Mouse (Mus musculus) retina, postnatal 7 days (tissue): ENCODE measurements at regions not wholly inside any gene's neighbourhood (a gene's known extent, or its start where the extent isn't known, plus 50 kb on each side); places are given as distances from the start of the nearest gene placed in this dataset.
A peak's percentile ranks its signal among the peaks of the same experiment; 100 is the strongest.

Source experiments
- DNase-seq: peaks from one replicate; pipeline ENCODE4 v3.0.0-alpha.2; 2012; ENCODE audit warnings: low read depth, low spot score

GRCm38 (mm10) chr16:25042669-25043440 is 243.8 kb upstream of the Tprg start:
- no peak for DNase-seq

- no peak for DNase-seq
These were observed 242.0 kb upstream of the Tprg start for GRCm38 (mm10) chr16:25044637-25045036.

DNA sequence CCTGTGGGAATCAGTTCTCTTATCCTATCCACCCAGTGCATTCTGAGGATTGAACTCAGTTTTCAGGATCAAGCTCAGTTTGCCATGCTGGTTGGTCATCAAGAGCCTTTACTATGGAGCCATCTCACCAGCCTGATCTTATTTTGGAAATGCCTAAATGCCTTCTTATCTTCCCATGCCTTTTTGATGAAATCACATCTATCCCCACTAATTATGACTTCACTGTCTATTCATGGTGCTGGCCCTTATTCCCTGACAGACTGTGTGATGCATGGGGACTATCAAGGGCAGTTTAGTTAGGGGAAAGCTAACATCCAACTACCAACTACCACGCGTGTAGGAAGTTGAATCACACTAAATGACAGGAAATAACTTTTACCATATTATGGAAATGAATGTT is 238.9 kb upstream of the Tprg start:
- no peak for DNase-seq

DNA sequence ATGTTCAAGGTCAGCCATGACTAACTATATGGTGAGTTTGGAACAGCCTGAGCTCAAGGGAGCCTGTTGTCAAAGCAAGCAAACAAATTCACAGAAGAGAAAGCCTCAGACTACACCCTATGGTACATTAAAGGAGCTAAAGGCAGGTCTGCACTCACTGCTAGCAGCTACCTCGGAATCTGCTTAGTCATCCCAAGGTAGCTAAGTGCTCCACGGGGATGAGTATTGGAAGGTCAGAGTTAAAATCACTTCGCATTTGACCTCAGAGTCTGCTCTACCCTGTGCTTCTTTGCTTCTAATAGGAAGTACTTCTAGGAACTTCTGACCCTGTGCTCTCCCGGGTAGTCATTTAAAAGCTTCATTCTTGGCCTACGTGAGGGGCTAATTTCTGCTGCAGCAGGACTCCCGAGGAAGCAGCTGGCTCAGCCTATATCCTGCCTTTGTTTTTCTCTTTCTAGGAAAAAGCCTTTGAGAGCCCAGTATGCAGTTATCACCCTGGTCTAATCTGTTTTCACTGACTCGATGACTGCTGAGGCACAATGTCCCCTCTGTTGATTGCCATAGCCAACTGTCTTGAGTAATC is 236.6 kb upstream of the Tprg start:
- no peak for DNase-seq

DNA sequence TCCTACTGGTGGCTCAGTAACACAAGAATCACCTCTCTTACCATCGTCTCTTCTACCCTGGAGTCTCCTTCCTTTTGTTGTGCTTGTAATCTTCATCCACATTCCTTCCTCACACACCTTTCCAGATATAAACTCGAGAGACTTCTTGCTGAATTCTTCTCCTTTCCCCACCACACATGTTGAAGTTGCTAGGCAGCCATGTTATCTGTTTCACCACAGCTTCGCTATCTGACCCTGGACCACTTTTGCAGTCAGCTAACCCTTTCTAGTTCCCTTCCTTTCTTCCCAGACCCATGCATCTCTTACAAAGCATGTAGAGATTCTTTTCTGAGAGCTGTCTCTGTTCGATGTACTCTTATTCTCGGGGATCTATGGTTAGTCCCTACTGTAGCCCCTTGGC is 235.6 kb upstream of the Tprg start:
- no peak for DNase-seq

DNA sequence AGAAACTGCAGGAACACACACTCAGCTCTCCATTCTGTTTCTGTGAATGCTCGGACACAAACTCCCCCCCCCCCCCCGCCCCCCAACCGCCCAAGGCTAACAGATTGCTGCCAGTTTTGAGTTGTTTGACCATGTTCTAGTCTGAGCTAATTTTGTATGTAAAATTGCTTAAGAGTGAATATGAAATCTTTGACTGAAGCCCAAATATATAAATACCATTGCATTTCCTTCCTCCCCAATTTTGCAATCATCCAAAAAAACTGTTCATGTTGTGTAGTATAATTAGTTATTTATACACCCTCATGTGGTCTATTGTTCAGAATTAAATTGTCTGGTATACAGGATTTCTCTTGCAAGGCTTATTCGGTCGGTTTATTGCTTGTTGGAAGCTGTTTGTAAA is 234.2 kb upstream of the Tprg start:
- DNase-seq: no peak

- no peak for DNase-seq
These were observed 233.7 kb upstream of the Tprg start for GRCm38 (mm10) chr16:25052917-25053343.

GRCm38 (mm10) chr16:25054304-25054703 is 232.3 kb upstream of the Tprg start:
- no peak for DNase-seq

DNA sequence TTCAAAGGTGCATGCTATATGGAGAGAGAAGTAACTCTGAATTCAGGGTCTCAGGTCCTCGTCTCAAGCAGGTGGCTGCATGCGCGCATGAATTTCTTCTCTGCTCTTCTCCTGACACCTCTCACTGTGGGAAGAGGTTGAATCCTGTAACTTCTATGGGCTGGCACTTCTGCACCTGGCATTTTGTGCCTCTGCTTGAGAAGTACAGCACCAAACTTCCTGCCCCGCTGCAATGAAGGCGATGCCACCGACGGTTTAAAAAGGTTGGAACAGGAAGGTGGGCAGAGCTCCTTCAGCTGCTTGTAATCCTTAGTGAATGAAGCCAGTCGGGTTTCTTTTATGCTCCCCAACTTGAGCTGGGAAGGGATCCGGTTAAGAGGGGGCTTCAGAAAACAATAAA is 231.2 kb upstream of the Tprg start:
- DNase-seq: no peak

- no peak for DNase-seq
These were observed 228.4 kb upstream of the Tprg start for GRCm38 (mm10) chr16:25058051-25058747.

DNA sequence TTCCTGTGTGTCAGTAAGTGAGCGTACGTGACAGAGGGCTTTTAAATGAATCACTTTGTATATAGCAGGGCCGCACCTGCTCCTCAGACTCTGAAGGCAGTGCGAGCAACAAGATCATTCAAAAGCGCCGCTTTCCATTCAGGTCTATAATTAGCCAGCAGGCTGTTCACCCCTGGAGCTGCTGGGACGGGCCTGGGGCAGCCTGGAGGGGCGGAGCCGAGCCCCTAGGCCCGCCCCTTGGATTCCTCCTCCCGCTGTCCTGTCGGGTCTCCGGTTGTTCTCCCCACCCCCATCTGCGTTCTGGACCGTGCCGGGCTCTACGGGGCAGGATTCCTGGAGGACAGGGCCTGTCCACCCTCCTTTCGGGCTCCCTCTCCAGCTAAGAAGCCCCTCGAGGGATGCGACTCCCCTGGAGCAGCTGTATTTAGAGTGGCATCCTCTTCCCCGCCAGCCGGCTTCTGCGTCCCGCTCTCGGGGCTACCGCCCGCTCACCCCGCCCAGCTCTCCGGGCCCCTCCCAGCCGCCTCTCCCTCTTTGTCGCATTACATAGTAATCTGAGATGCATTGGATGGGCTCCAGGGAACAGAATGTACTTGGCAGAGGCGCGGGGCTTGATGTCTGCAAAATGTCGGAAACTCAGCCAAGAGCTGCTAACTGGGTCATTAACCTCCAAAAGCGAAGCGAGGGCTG is 227.7 kb upstream of the Tprg start:
- peak; percentile 78 for DNase-seq

DNA sequence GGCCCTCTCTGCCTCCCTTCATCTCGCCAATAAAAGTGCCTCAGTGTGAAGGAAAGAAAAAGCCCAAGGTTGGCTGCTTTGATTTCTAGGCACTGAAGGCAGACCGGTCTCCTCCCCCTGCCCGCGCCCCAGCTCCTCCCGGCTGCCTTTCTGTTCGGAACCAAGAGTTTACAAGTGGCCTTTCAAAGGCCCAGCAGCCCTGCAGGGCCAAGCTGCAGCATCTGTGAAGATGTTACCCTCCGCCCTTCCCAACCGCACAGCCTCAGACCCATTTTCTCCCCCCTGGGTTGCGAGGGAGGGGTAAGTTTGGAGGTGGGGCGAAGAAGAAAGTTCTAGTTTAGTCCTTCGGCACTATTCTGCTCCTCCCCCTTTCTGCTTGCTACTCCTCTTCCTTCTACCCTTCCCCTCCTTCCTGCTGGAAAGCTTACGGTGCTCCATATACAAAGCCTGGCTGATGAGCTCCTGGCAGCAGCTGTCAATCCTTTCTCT is 227.1 kb upstream of the Tprg start:
- DNase-seq: no peak

DNA sequence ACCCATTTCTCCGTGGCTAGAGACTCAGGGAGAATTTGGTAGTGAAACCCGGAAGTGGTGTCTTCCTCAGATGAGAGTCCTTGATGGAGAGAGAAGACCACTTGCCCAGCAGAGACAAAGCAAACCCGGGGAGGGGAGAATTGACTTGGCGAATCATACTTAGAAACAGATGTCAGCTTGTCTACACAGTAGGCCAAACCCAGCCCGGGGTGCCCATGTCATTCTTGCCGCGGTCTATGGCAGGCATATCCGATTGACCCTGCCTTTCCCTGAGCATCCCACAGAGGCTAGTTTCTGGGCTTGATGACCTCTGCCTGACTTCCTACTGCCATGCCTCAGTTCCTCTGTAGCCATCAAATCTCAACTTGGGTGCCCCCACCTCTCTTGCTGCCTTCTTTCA is 226.4 kb upstream of the Tprg start:
- DNase-seq: no peak

DNA sequence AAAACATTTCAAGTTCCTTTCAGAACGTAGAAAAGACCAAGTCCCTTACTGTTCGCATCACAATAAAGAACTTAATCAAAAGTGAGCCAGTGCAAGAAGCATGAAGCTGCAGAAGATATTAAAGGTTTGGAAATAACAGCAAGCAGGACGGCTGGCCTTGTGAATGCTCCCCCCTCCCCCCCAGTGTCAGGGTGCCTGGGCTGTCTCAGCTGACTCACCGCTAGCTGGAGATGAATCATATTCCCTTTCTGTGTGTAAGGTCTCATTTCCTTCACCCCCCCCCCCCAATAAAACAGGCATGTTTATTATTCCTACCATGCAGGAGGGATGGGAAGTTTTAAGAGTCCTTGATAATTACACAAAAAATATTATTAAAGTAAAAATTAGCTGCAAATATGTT is 225.0 kb upstream of the Tprg start:
- DNase-seq: no peak

DNA sequence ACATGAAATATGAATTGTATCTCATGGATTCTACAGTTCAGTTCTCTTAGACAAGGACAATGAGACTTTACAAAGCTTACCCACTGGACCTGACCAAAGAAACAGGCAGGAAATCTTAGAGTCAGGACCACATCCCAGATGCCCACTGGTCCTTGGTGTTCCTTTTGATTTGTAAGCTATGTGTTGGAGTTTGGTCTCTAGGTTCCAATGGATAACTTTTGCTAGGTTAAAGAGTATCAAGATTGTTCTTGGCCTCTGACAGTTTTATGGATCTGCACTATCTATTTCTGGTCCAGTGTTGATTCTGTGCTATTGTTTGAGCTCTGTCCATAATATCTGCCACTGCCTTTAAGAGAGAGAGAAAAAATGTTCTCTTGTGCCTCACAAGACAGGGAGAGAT is 222.6 kb upstream of the Tprg start:
- no peak for DNase-seq

DNA sequence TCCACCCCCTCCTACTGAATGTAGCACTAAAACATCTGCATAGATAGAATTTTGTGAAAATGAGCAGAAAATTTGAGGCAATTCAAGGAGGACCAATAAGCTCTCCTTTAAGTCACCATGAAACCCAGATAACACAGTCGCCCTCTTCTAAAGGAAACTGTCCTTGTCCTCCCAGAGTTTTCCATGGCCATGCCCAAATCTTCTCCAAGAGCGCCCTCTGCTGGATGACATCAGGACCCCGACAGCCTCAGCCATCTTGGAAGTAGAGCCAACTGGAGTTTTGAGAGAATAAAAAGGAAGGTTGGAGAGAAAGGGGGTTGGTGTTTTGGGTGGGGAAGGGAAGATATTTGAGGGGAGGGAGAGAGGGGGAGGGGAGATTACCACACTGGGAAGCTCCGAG is 222.1 kb upstream of the Tprg start:
- DNase-seq: peak; percentile 87

DNA sequence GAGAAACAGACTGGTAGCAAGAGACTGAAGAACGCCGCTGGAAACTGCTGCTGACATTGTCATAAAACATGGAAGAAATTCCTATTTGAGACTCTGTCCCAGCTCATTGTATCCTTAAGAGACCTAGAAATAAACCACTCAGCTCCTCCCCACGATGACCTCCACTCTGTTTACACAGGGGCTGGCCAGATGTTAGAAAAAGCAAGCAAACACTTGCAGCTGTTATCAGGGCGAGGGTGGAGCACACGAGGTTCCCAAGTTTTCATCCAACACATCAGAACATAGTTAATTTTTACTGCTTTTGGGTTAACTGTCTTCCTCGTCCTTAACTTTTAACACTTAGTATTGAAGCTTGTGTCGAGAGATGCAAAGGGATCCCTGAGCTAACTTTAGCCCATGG is 219.8 kb upstream of the Tprg start:
- no peak for DNase-seq

DNA sequence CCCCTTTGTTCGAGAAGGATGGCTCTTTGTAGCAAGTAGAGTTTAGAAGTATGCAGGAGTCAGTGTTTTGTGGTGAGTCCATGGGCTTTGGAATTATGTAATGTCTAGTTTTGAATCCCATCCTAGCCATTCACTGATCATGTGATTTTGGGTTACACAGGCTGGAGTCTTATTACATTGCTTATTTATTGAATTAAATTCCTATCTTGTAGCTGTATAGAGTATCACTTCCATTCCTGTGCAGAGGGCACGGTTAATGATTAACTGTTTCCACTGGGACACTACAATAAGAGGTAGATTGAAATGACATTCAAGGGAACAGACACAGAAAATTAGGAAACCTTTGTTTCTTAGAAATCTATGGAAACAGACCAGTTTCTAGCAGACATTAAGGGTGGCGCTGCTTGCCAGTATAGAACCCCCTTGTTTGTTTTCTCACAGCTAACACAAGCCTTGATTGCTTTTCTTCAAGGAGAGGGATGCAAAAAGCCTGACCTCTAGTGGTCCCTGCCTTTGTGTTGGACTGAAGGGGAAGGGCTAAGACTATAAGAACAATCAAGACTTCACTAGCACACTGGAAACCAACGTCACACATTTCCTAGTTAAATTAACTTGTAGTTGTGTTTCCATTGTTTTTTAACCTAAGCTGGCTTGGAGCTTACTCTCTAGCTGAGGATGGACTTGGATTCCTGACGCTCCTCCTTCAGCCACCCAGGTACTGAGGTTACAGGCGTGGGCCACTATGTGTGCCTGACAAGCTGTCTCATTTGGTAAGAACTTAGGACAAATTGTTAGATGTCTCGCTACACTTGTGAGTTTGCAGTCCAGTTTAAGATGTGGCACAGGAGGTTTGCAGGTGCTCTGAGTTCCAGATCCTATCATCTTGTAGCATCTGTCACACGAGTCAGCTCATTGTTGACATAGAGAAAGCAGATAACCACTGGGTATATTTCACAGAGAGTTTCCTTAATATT is 219.1 kb upstream of the Tprg start:
- peak; percentile 6 for DNase-seq

GRCm38 (mm10) chr16:25080811-25081210 is 205.8 kb upstream of the Tprg start:
- DNase-seq: no peak

DNA sequence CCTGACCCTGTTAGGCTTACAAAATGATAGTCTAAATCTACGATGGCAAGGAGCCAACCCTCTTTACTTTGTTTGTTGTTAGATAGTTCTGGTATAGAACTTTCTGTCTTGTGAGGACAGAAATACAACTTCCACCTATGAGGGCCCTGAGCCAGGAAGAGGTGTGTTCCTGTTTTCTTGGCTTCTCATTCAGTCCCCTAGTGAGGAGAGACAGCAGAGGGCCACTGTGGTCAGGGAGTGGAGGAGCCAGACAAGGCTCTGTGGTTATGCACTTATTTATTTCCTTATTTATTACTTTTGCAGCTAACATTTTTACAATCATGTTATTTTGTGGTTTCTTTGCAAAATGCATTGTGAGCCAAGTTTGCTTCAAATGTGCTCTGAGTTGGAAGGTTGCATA is 202.9 kb upstream of the Tprg start:
- DNase-seq: no peak
